Mouse (Mus musculus): Measurements from ENCODE around the gene Cd200.

GRCm38 (mm10) chr16:45349523-45350298 lies 59.1 kb downstream of the Cd200 start:
- TF ChIP-seq CTCF (IDR thresholded peaks at IDR 0.05; ENCODE audit: borderline replicate concordance, insufficient read depth, low read length), result no peak
- no peak for TF ChIP-seq POLR2A (IDR thresholded peaks at IDR 0.05; ENCODE audit: low read depth, low read length)
